Mouse (Mus musculus) retina, postnatal 1 day (tissue): Measurements from ENCODE around the gene Rbm28.
A peak's percentile ranks its signal among the peaks of the same experiment; 100 is the strongest.
"Not testable (repeated sequence)": the region's sequence is repeated elsewhere in the genome, so short reads cannot be mapped to it uniquely, and the experiment has no call there.

Source experiments
- DNase-seq: peaks from one replicate; pipeline ENCODE4 v3.0.0-alpha.2; 2012

The Rbm28 gene

GRCm38 (mm10) chr6:29193961-29194750, 29.4 kb upstream of the Rbm28 start:
- no peak for DNase-seq

GRCm38 (mm10) chr6:29187936-29188335, 23.1 kb upstream of the Rbm28 start:
- no peak for DNase-seq

GRCm38 (mm10) chr6:29179843-29180242, 15.0 kb upstream of the Rbm28 start:
- DNase-seq, result no peak

- peak; percentile 88 for DNase-seq
Measured at GRCm38 (mm10) chr6:29178888-29179658, 14.3 kb upstream of the Rbm28 start, which contains the start of gene Prrt4. TSS of gene Prrt4 (minus strand) at chr6:29179584.

GRCm38 (mm10) chr6:29177901-29178879, 13.4 kb upstream of the Rbm28 start:
- peak; percentile 56 for DNase-seq

- peak; percentile 65 for DNase-seq
Measured at GRCm38 (mm10) chr6:29175113-29175512, 10.3 kb upstream of the Rbm28 start.

- peak; percentile 48 for DNase-seq
Measured at GRCm38 (mm10) chr6:29174368-29174767, 9.6 kb upstream of the Rbm28 start.

GRCm38 (mm10) chr6:29170952-29171388, 6.2 kb upstream of the Rbm28 start:
- peak; percentile 91 for DNase-seq

GRCm38 (mm10) chr6:29170063-29170921, 5.5 kb upstream of the Rbm28 start:
- peak; percentile 55 for DNase-seq

GRCm38 (mm10) chr6:29169675-29170062, 4.9 kb upstream of the Rbm28 start:
- no peak for DNase-seq

GRCm38 (mm10) chr6:29168871-29169270, 4.1 kb upstream of the Rbm28 start:
- DNase-seq, result no peak

GRCm38 (mm10) chr6:29166196-29166595, 1.4 kb upstream of the Rbm28 start:
- DNase-seq, result peak; percentile 85

GRCm38 (mm10) chr6:29161291-29161690, 3.5 kb downstream of the Rbm28 start:
- DNase-seq, result not testable (repeated sequence)

GRCm38 (mm10) chr6:29160786-29161185, 4.0 kb downstream of the Rbm28 start:
- no peak for DNase-seq

- no peak for DNase-seq
Measured at GRCm38 (mm10) chr6:29156326-29156725, 8.5 kb downstream of the Rbm28 start.

- DNase-seq, result no peak
Measured at GRCm38 (mm10) chr6:29150001-29150400, 14.8 kb downstream of the Rbm28 start.

- no peak for DNase-seq
Measured at GRCm38 (mm10) chr6:29147407-29148010, 17.3 kb downstream of the Rbm28 start.

- DNase-seq, result no peak
Measured at GRCm38 (mm10) chr6:29146641-29147040, 18.2 kb downstream of the Rbm28 start.

- DNase-seq, result no peak
Measured at GRCm38 (mm10) chr6:29145456-29146307, 19.1 kb downstream of the Rbm28 start.

GRCm38 (mm10) chr6:29144971-29145370, 19.8 kb downstream of the Rbm28 start:
- no peak for DNase-seq
